Mouse (Mus musculus) ES-E14 (cell line): ENCODE data around the gene Otop3.

Experiments
- CHD2 ChIP-seq: IDR thresholded peaks from 2 replicates; pipeline ENCODE4 v1.6.1; 2014; ENCODE audit warnings: mild to moderate bottlenecking, low read depth, low read length, inconsistent platforms
- HCFC1 ChIP-seq: IDR thresholded peaks from 2 replicates; pipeline ENCODE4 v1.6.1; 2012; ENCODE audit warnings: low read length, inconsistent platforms, borderline replicate concordance; ENCODE audit not compliant: insufficient read depth
- MAFK ChIP-seq: IDR thresholded peaks from 2 replicates; pipeline ENCODE4 v1.6.1; 2014; ENCODE audit warnings: mild to moderate bottlenecking, low read depth, low read length, inconsistent platforms; ENCODE audit not compliant: insufficient read depth
- ZNF384 ChIP-seq: IDR thresholded peaks from 2 replicates; pipeline ENCODE4 v1.6.1; 2012; ENCODE audit warnings: low read depth, low read length, inconsistent platforms

GRCm38 (mm10) chr11:115366706-115367394 lies 32.3 kb downstream of the Otop3 start:
- TF ChIP-seq ZNF384 (no peak), CHD2 (no peak), HCFC1 (no peak), MAFK (no peak)
